Mouse (Mus musculus) ES-E14 (cell line): ENCODE measurements at regions not wholly inside any gene's neighbourhood (a gene's known extent, or its start where the extent isn't known, plus 50 kb on each side); places are given as distances from the start of the nearest gene placed in this dataset.

Experiments
- DNase-seq: peaks from one replicate; pipeline ENCODE4 v3.0.0-alpha.2; 2013; ENCODE audit warnings: low read depth, low spot score
- H3K27ac ChIP-seq: 2 replicates; pipeline ENCODE4 v1.5.1; 2012; ENCODE audit warnings: low read depth, mild to moderate bottlenecking, low read length, moderate library complexity, mixed read lengths; ENCODE audit not compliant: poor library complexity, insufficient read depth, severe bottlenecking
- H3K36me3 ChIP-seq: 2 replicates; pipeline ENCODE4 v1.6.1; 2012; ENCODE audit warnings: mild to moderate bottlenecking, low read length, moderate library complexity, mixed read lengths; ENCODE audit not compliant: control insufficient read depth, poor library complexity, insufficient read depth, severe bottlenecking
- H3K4me1 ChIP-seq, 2 experiments: fragments of 150-350 bp in 1 of 2; sonication (generic) in 1 of 2; 2 replicates each; pipeline ENCODE4 v1.6.1; 2012; ENCODE audit warnings: low read length in 2 of 2, mild to moderate bottlenecking in 1 of 2, mixed read lengths in 1 of 2; ENCODE audit not compliant: control insufficient read depth in 2 of 2, insufficient read depth in 2 of 2, poor library complexity in 1 of 2
- H3K4me3 ChIP-seq, 2 experiments: fragments of 150-350 bp in 1 of 2; sonication (generic) in 1 of 2; 2 replicates each; pipeline ENCODE4 v1.5.1; 2012; ENCODE audit warnings: low read length in 2 of 2, low read depth in 1 of 2, mild to moderate bottlenecking in 1 of 2, mixed read lengths in 1 of 2; ENCODE audit not compliant: insufficient read depth in 1 of 2, poor library complexity in 1 of 2, severe bottlenecking in 1 of 2
- H3K9ac ChIP-seq: 2 replicates; pipeline ENCODE4 v1.6.1; 2012; ENCODE audit warnings: low read depth, mild to moderate bottlenecking, low read length, mixed read lengths; ENCODE audit not compliant: poor library complexity, insufficient read depth, severe bottlenecking
- H3K9me3 ChIP-seq: fragments of 150-350 bp; sonication (generic); 2 replicates; pipeline ENCODE4 v1.6.1; 2012; ENCODE audit warnings: low read depth, mild to moderate bottlenecking, low read length; ENCODE audit not compliant: control insufficient read depth, insufficient read depth
- CHD2 ChIP-seq: IDR thresholded peaks from 2 replicates; pipeline ENCODE4 v1.6.1; 2014; ENCODE audit warnings: mild to moderate bottlenecking, low read depth, low read length, inconsistent platforms
- HCFC1 ChIP-seq: IDR thresholded peaks from 2 replicates; pipeline ENCODE4 v1.6.1; 2012; ENCODE audit warnings: low read length, inconsistent platforms, borderline replicate concordance; ENCODE audit not compliant: insufficient read depth
- MAFK ChIP-seq: IDR thresholded peaks from 2 replicates; pipeline ENCODE4 v1.6.1; 2014; ENCODE audit warnings: mild to moderate bottlenecking, low read depth, low read length, inconsistent platforms; ENCODE audit not compliant: insufficient read depth
- ZC3H11A ChIP-seq: IDR thresholded peaks from 2 replicates; pipeline ENCODE4 v1.6.1; 2012; ENCODE audit warnings: low read depth, mild to moderate bottlenecking, inconsistent platforms, low read length, borderline replicate concordance
- ZNF384 ChIP-seq: IDR thresholded peaks from 2 replicates; pipeline ENCODE4 v1.6.1; 2012; ENCODE audit warnings: low read depth, low read length, inconsistent platforms
- in situ Hi-C, 2 experiments: fragments of 600-800 bp; cut with MboI; formaldehyde crosslinking; loops; one replicate each; pipeline ENCODE4 v1.15.1; 2025; ENCODE audit warnings: low sequenced_read_pairs in 2 of 2, inconsistent platforms in 1 of 2; ENCODE audit not compliant: unreplicated experiment in 2 of 2

DNA sequence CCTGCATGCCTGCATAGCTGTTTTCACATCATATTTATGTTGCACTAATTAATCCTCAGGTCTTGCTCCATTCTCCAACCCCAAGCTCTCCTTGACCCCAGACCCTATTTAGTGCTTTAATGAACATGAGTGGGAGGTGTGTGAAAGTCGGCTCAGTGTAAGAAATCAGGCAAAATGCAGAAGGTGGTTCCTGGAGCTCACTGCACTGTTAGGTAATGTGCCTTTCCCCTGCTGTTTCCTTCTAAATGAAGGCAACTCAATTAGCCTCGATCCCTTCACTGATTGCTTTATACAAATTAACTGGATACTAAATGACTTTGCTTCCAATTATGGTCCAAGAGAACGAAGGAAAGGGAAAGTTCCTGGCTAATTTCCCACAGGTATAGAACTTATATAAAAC is 215.6 kb downstream of the Fat4 start:
- no peak overlapping the region for H3K9ac ChIP-seq
- no peak for DNase-seq
- TF ChIP-seq HCFC1 (no peak), ZNF384 (no peak), CHD2 (no peak), ZC3H11A (no peak), MAFK (no peak)
- H3K9me3 ChIP-seq = no peaks in the 10 kb centered on the region
- in situ Hi-C loops = no loop called here
- no peaks in the 10 kb centered on the region for H3K4me1 ChIP-seq
- no peaks in the 10 kb centered on the region for H3K36me3 ChIP-seq
- H3K27ac ChIP-seq = no peak overlapping the region
- H3K4me3 ChIP-seq = no peak overlapping the region

DNA sequence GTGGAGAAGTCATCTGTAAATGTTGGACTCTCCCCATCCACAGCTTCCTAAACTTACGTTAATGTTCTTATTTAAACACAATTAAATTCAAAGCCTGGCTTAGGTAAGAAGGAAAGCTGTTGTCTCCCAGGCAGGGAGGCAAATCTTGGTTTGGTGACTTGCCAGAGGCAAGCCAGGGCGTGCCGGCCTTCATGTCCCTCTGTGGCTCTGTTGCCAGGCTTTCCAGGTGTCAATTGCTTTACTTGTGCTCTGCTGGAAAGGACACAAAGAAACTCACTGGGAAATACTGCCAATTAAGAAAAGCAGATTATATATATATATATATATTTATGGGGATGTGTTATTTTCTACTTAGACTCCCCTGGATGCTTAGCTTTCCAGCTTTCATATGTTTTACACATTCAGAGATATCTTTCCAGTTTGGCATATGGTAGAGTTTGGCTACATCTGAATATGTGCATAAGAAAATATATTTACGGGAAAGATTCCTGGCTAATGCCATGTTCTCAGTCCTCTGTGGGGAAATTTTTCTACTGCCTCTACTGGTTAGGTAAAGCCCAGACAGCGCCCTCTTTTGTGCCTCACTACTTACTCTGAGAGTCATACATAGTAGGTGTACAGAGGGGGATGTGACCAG is 223.1 kb downstream of the Fat4 start:
- H3K4me1 ChIP-seq = no peaks in the 10 kb centered on the region
- H3K9ac ChIP-seq = no peak overlapping the region
- TF ChIP-seq CHD2 (no peak), HCFC1 (no peak), MAFK (no peak), ZC3H11A (no peak), ZNF384 (no peak)
- no peak for DNase-seq
- no peaks in the 10 kb centered on the region for H3K9me3 ChIP-seq
- no peaks in the 10 kb centered on the region for H3K36me3 ChIP-seq
- H3K27ac ChIP-seq = no peak overlapping the region
- no peak overlapping the region for H3K4me3 ChIP-seq
- in situ Hi-C loops = no loop called here

DNA sequence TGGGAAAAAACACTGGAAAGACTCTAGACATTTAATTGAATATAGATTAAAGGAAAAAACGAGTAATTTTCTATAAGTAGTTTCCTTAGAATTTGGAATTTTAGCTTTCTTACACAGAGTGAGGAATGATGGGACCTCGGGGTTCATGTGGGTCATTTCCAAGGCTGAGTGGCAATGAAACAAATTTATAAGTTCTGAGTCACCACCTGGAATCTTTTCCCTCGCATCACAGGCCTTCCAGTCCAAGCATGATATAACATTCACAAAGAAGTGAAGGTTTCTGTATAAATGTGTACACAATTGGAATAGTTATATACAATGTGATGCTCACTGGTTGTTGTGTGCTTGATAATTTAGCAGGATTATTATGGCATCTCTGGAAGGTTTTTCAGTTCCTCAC is 227.3 kb downstream of the Fat4 start:
- Histone ChIP-seq H3K9ac (no peak overlapping the region), H3K27ac (no peak overlapping the region), H3K9me3 (no peaks in the 10 kb centered on the region), H3K4me1 (no peaks in the 10 kb centered on the region), H3K36me3 (no peaks in the 10 kb centered on the region), H3K4me3 (no peak overlapping the region)
- no peak for DNase-seq
- in situ Hi-C loops = no loop called here
- TF ChIP-seq ZNF384 (no peak), MAFK (no peak), ZC3H11A (no peak), CHD2 (no peak), HCFC1 (no peak)

DNA sequence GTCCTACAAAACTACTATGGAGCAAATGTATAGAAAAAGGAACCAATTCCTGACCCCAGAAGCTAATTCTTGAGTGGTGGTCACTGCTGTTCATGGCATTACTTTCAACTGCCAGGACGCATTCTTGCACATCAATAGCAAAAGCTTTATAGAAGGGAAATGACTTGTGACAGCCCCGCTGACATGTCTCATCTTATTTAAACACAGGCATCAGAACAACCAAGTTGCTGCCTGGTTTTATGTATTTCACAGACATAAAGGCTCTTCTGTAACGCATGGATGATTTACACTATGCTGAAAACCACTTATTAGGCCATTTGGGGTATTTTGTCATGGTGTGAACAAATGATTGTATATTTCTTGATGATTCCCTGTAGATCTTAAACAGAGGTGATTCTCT is 228.1 kb downstream of the Fat4 start:
- TF ChIP-seq ZC3H11A = no peak
- no peak for TF ChIP-seq CHD2
- no peak for TF ChIP-seq HCFC1
- TF ChIP-seq ZNF384 = no peak
- no peak for TF ChIP-seq MAFK
- Histone ChIP-seq H3K9me3 (no peaks in the 10 kb centered on the region), H3K4me1 (no peaks in the 10 kb centered on the region), H3K9ac (no peak overlapping the region), H3K27ac (no peak overlapping the region), H3K36me3 (no peaks in the 10 kb centered on the region), H3K4me3 (no peak overlapping the region)
- in situ Hi-C loops = no loop called here
- DNase-seq = no peak
